Mouse (Mus musculus): ENCODE data around the gene Otulinl. TPM values are rescaled to one million over a fixed set of nuclear protein-coding genes. Genes with fewer than 3 reads are reported as not detected.

Otulinl gene
- total RNA-seq, 2 experiments from 2014 or later, result 27.6 to 31.8 TPM

GRCm38 (mm10) chr15:27618778-27619533 is 62.4 kb downstream of the Otulinl start:
- TF ChIP-seq CTCF (conservative IDR thresholded peaks at IDR 0.05), result no peak
- no peak for DNase-seq (ENCODE audit: low spot score in 2 of 2)
- no peak overlapping the region for H3K27ac ChIP-seq
- H3K4me3 ChIP-seq, result no peak overlapping the region

- no peak for DNase-seq (ENCODE audit: low spot score in 2 of 2)
- Histone ChIP-seq H3K27ac (no peak overlapping the region), H3K4me3 (no peak overlapping the region)
- no peak for TF ChIP-seq CTCF (conservative IDR thresholded peaks at IDR 0.05)
These were observed 64.2 kb downstream of the Otulinl start for GRCm38 (mm10) chr15:27617227-27617626.

- no peak for DNase-seq (ENCODE audit: low spot score in 2 of 2)
- TF ChIP-seq CTCF (conservative IDR thresholded peaks at IDR 0.05), result 0 out of 2 replicates have a peak, but pooled peaks have one; percentile 22
- no peak overlapping the region for H3K4me3 ChIP-seq
- peak overlapping the region; percentile 36; the same call in 1 of the 2 replicates for H3K27ac ChIP-seq
These were observed 65.2 kb downstream of the Otulinl start for GRCm38 (mm10) chr15:27616159-27616558.

GRCm38 (mm10) chr15:27613255-27613654 is 68.1 kb downstream of the Otulinl start:
- TF ChIP-seq CTCF (conservative IDR thresholded peaks at IDR 0.05), result no peak
- no peak for DNase-seq (ENCODE audit: low spot score in 2 of 2)
- H3K27ac ChIP-seq, result no peak overlapping the region
- H3K4me3 ChIP-seq, result no peak overlapping the region

GRCm38 (mm10) chr15:27612533-27613221 is 68.7 kb downstream of the Otulinl start:
- TF ChIP-seq CTCF (conservative IDR thresholded peaks at IDR 0.05), result peak; percentile 98
- DNase-seq (ENCODE audit: low spot score in 2 of 2), result peak; percentile 65 to 69
- no peak overlapping the region for H3K27ac ChIP-seq
- no peak overlapping the region for H3K4me3 ChIP-seq

- no peak for TF ChIP-seq CTCF (conservative IDR thresholded peaks at IDR 0.05)
- Histone ChIP-seq H3K27ac (no peak overlapping the region), H3K4me3 (no peak overlapping the region)
- no peak for DNase-seq (ENCODE audit: low spot score in 2 of 2)
These were observed 71.8 kb downstream of the Otulinl start for GRCm38 (mm10) chr15:27609554-27609953.

- DNase-seq (ENCODE audit: low spot score in 2 of 2), result no peak
- TF ChIP-seq CTCF (conservative IDR thresholded peaks at IDR 0.05), result peak; percentile 7; the same call in 1 of the 2 replicates
- Histone ChIP-seq H3K27ac (no peak overlapping the region), H3K4me3 (no peak overlapping the region)
These were observed 76.1 kb downstream of the Otulinl start for GRCm38 (mm10) chr15:27605252-27605651.

Other genes starting within 250 kb of the Otulinl start
- 100 to 1,000 TPM; 160 TPM for gene Ank, start 214.9 kb downstream of the Otulinl start, total RNA-seq (2021)
- 10 to 100 TPM; 19.4 to 23.1 TPM for gene Otulin, start 50.9 kb downstream of the Otulinl start, total RNA-seq (2021)